Mouse (Mus musculus) ES-E14 (cell line): ENCODE measurements around the gene Hdac4. TPM values are rescaled to one million over a fixed set of nuclear protein-coding genes. Genes with fewer than 3 reads are reported as not detected.
A peak's percentile ranks its signal among the peaks of the same experiment; 100 is the strongest.

Source experiments
- DNase-seq: peaks from one replicate; pipeline ENCODE4 v3.0.0-alpha.2; 2013; ENCODE audit warnings: low read depth, low spot score
- H3K27ac ChIP-seq: 2 replicates; pipeline ENCODE4 v1.5.1; 2012; ENCODE audit warnings: low read depth, mild to moderate bottlenecking, low read length, moderate library complexity, mixed read lengths; ENCODE audit not compliant: poor library complexity, insufficient read depth, severe bottlenecking
- H3K36me3 ChIP-seq: 2 replicates; pipeline ENCODE4 v1.6.1; 2012; ENCODE audit warnings: mild to moderate bottlenecking, low read length, moderate library complexity, mixed read lengths; ENCODE audit not compliant: control insufficient read depth, poor library complexity, insufficient read depth, severe bottlenecking
- H3K4me1 ChIP-seq, 2 experiments: fragments of 150-350 bp in 1 of 2; sonication (generic) in 1 of 2; 2 replicates each; pipeline ENCODE4 v1.6.1; 2012; ENCODE audit warnings: low read length in 2 of 2, mild to moderate bottlenecking in 1 of 2, mixed read lengths in 1 of 2; ENCODE audit not compliant: control insufficient read depth in 2 of 2, insufficient read depth in 2 of 2, poor library complexity in 1 of 2
- H3K4me3 ChIP-seq, 2 experiments: fragments of 150-350 bp in 1 of 2; sonication (generic) in 1 of 2; 2 replicates each; pipeline ENCODE4 v1.5.1; 2012; ENCODE audit warnings: low read length in 2 of 2, low read depth in 1 of 2, mild to moderate bottlenecking in 1 of 2, mixed read lengths in 1 of 2; ENCODE audit not compliant: insufficient read depth in 1 of 2, poor library complexity in 1 of 2, severe bottlenecking in 1 of 2
- H3K9ac ChIP-seq: 2 replicates; pipeline ENCODE4 v1.6.1; 2012; ENCODE audit warnings: low read depth, mild to moderate bottlenecking, low read length, mixed read lengths; ENCODE audit not compliant: poor library complexity, insufficient read depth, severe bottlenecking
- H3K9me3 ChIP-seq: fragments of 150-350 bp; sonication (generic); 2 replicates; pipeline ENCODE4 v1.6.1; 2012; ENCODE audit warnings: low read depth, mild to moderate bottlenecking, low read length; ENCODE audit not compliant: control insufficient read depth, insufficient read depth
- CHD2 ChIP-seq: IDR thresholded peaks from 2 replicates; pipeline ENCODE4 v1.6.1; 2014; ENCODE audit warnings: mild to moderate bottlenecking, low read depth, low read length, inconsistent platforms
- HCFC1 ChIP-seq: IDR thresholded peaks from 2 replicates; pipeline ENCODE4 v1.6.1; 2012; ENCODE audit warnings: low read length, inconsistent platforms, borderline replicate concordance; ENCODE audit not compliant: insufficient read depth
- MAFK ChIP-seq: IDR thresholded peaks from 2 replicates; pipeline ENCODE4 v1.6.1; 2014; ENCODE audit warnings: mild to moderate bottlenecking, low read depth, low read length, inconsistent platforms; ENCODE audit not compliant: insufficient read depth
- ZC3H11A ChIP-seq: IDR thresholded peaks from 2 replicates; pipeline ENCODE4 v1.6.1; 2012; ENCODE audit warnings: low read depth, mild to moderate bottlenecking, inconsistent platforms, low read length, borderline replicate concordance
- ZNF384 ChIP-seq: IDR thresholded peaks from 2 replicates; pipeline ENCODE4 v1.6.1; 2012; ENCODE audit warnings: low read depth, low read length, inconsistent platforms
- in situ Hi-C, 2 experiments: fragments of 600-800 bp; cut with MboI; formaldehyde crosslinking; loops; one replicate each; pipeline ENCODE4 v1.15.1; 2025; ENCODE audit warnings: low sequenced_read_pairs in 2 of 2, inconsistent platforms in 1 of 2; ENCODE audit not compliant: unreplicated experiment in 2 of 2
- total RNA-seq: library from RNA; depleted of rRNA; stranded (reverse); fragments of 300-350 nt; gene quantifications from 2 replicates; pipeline ENCODE4 v1.2.3, GENCODE M21; 2012

Gene Hdac4
- total RNA-seq, 1 experiment = 24.1 TPM

GRCm38 (mm10) chr1:92179489-92180006 is 16.0 kb downstream of the Hdac4 start:
- DNase-seq = no peak

GRCm38 (mm10) chr1:92179070-92179469 is 16.4 kb downstream of the Hdac4 start:
- Histone ChIP-seq H3K4me1 (peaks cover 6 to 16% of the 10 kb centered on the region in 2 experiments), H3K36me3 (0 out of 2 replicates have a peak, but pooled peaks cover 2% of the 10 kb centered on the region), H3K4me3 (peak overlapping the region; percentile 92 to 98), H3K9me3 (no peaks in the 10 kb centered on the region), H3K9ac (peak overlapping the region; percentile 95), H3K27ac (no peak overlapping the region)
- TF ChIP-seq HCFC1 (no peak; the same call in 1 of the 2 replicates), MAFK (no peak), ZNF384 (no peak), ZC3H11A (no peak), CHD2 (no peak)
- DNase-seq = no peak
- in situ Hi-C loops = no loop called here

More at GRCm38 (mm10) chr1:92179489-92180006, 16.0 kb downstream of the Hdac4 start:
- in situ Hi-C loops = no loop called here
- H3K9me3 ChIP-seq = no peaks in the 10 kb centered on the region
- peaks cover 6 to 16% of the 10 kb centered on the region in 2 experiments for H3K4me1 ChIP-seq
- H3K4me3 ChIP-seq = peak overlapping the region; percentile 92 to 98
- no peak for TF ChIP-seq ZC3H11A
- TF ChIP-seq MAFK = no peak
- TF ChIP-seq HCFC1 = no peak
- no peak for TF ChIP-seq ZNF384
- no peak for TF ChIP-seq CHD2
- H3K27ac ChIP-seq = peak overlapping the region; percentile 82
- H3K9ac ChIP-seq = peak overlapping the region; percentile 95
- H3K36me3 ChIP-seq = 0 out of 2 replicates have a peak, but pooled peaks cover 2% of the 10 kb centered on the region

GRCm38 (mm10) chr1:92178021-92178895 is 17.2 kb downstream of the Hdac4 start:
- TF ChIP-seq MAFK = no peak
- no peak for TF ChIP-seq HCFC1
- TF ChIP-seq ZC3H11A = no peak
- TF ChIP-seq ZNF384 = no peak
- TF ChIP-seq CHD2 = no peak
- H3K4me1 ChIP-seq = peaks cover 6 to 11% of the 10 kb centered on the region in 2 experiments

GRCm38 (mm10) chr1:92177599-92177998 is 17.9 kb downstream of the Hdac4 start:
- no peak overlapping the region for H3K27ac ChIP-seq
- no peak for DNase-seq
- 0 out of 2 replicates have a peak, but pooled peaks cover 2% of the 10 kb centered on the region for H3K36me3 ChIP-seq
- no peak overlapping the region for H3K9ac ChIP-seq
- in situ Hi-C loops = no loop called here
- peaks cover 6 to 9% of the 10 kb centered on the region in 2 experiments for H3K4me1 ChIP-seq
- TF ChIP-seq CHD2 (no peak), MAFK (no peak), ZC3H11A (no peak)
- H3K9me3 ChIP-seq = no peaks in the 10 kb centered on the region
- H3K4me3 ChIP-seq = no peak overlapping the region

More at GRCm38 (mm10) chr1:92178021-92178895, 17.2 kb downstream of the Hdac4 start:
- Histone ChIP-seq H3K9ac (no peak overlapping the region), H3K4me3 (peak overlapping the region in 1 of 2 experiments; percentile 92; a peak in 1 of 4 replicates), H3K27ac (no peak overlapping the region), H3K36me3 (0 out of 2 replicates have a peak, but pooled peaks cover 2% of the 10 kb centered on the region), H3K9me3 (no peaks in the 10 kb centered on the region)
- no peak for DNase-seq
- in situ Hi-C loops = no loop called here
